Mouse (Mus musculus): ENCODE data around the gene Gtsf1l. TPM values are rescaled to one million over a fixed set of nuclear protein-coding genes. Genes with fewer than 3 reads are reported as not detected.

The Gtsf1l gene
- polyA plus RNA-seq, 1 experiment from 2014 or later: not detected

GRCm38 (mm10) chr2:163111413-163112201, 24.0 kb upstream of the Gtsf1l start:
- Histone ChIP-seq H3K9me3 (ENCODE audit: control insufficient read depth, low read length) (no peaks in the 10 kb centered on the region), H3K9ac (replicated peaks; ENCODE audit: low read depth, low read length) (no peak overlapping the region), H3K36me3 (ENCODE audit: control insufficient read depth, insufficient read depth, low read length) (no peaks in the 10 kb centered on the region), H3K27ac (ENCODE audit: low read depth, low read length) (no peak overlapping the region), H3K4me1 (ENCODE audit: control insufficient read depth, insufficient read depth, low read length) (0 out of 2 replicates have a peak, but pooled peaks cover 2% of the 10 kb centered on the region), H3K4me2 (ENCODE audit: low read depth, low read length) (no peak overlapping the region), H3K27me3 (ENCODE audit: control insufficient read depth, insufficient read depth, low read length) (no peaks in the 10 kb centered on the region), H3K4me3 (ENCODE audit: low read depth, low read length) (no peak overlapping the region)
- WGBS: 35% methylated on average over 16 of the region's 16 CpGs
- ATAC-seq (ENCODE audit: low read depth): no peak

DNA sequence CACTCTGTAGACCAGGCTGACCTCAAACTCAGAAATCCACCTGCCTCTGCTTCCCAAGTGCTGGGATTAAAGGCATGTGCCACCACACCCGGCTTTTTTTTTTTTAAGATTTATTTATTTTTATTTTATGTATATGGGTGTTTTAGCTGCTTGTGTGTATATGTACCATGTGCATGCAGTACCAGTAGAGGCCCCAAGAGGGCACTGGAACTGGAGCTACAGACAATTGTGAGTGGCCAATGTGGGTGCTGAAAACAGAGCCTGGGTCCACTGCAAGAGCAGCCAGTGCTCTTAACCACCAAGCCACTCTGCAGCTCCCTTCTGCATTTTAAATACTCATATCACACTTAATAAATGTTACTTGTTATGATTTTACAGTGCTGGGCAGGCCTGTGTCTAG, 23.1 kb upstream of the Gtsf1l start:
- no peaks in the 10 kb centered on the region for H3K9me3 ChIP-seq (ENCODE audit: control insufficient read depth, low read length)
- H3K4me1 ChIP-seq (ENCODE audit: control insufficient read depth, insufficient read depth, low read length): 0 out of 2 replicates have a peak, but pooled peaks cover 2% of the 10 kb centered on the region
- H3K27me3 ChIP-seq (ENCODE audit: control insufficient read depth, insufficient read depth, low read length): no peaks in the 10 kb centered on the region
- H3K4me2 ChIP-seq (ENCODE audit: low read depth, low read length): no peak overlapping the region
- no peak overlapping the region for H3K9ac ChIP-seq (replicated peaks; ENCODE audit: low read depth, low read length)
- no peak overlapping the region for H3K4me3 ChIP-seq (ENCODE audit: low read depth, low read length)
- no peak for ATAC-seq (ENCODE audit: low read depth)
- WGBS: 95% methylated on average over 1 of the region's 1 CpGs
- no peaks in the 10 kb centered on the region for H3K36me3 ChIP-seq (ENCODE audit: control insufficient read depth, insufficient read depth, low read length)
- H3K27ac ChIP-seq (ENCODE audit: low read depth, low read length): no peak overlapping the region

DNA sequence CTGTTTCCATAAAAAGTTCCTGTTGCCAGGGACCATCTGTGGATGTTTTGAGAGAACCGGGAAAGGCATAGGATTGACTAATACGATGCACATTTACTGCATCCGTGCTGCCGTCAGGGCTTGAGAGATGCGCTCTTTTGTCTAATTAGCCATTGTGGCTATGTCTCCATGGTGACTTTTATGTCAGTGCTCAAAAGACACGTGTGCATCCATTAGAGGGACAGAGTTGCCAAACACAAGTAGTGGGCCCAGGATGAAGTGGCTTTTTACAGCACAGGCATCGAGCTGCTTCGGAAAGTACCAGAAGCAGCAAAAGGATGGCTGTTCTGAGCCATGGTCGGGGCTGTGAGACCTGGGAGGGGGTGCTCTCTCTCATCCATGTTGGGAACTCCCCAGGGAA, 20.7 kb upstream of the Gtsf1l start:
- H3K4me3 ChIP-seq (ENCODE audit: low read depth, low read length): no peak overlapping the region
- H3K9me3 ChIP-seq (ENCODE audit: control insufficient read depth, low read length): no peaks in the 10 kb centered on the region
- H3K4me1 ChIP-seq (ENCODE audit: control insufficient read depth, insufficient read depth, low read length): 0 out of 2 replicates have a peak, but pooled peaks cover 2% of the 10 kb centered on the region
- H3K36me3 ChIP-seq (ENCODE audit: control insufficient read depth, insufficient read depth, low read length): no peaks in the 10 kb centered on the region
- no peaks in the 10 kb centered on the region; the same call in 1 of the 2 replicates for H3K27me3 ChIP-seq (ENCODE audit: control insufficient read depth, insufficient read depth, low read length)
- peak; percentile 75; the same call in 1 of the 2 replicates for ATAC-seq (ENCODE audit: low read depth)
- H3K4me2 ChIP-seq (ENCODE audit: low read depth, low read length): no peak overlapping the region
- H3K27ac ChIP-seq (ENCODE audit: low read depth, low read length): no peak overlapping the region
- WGBS: 14% methylated on average over 9 of the region's 9 CpGs
- H3K9ac ChIP-seq (replicated peaks; ENCODE audit: low read depth, low read length): no peak overlapping the region

DNA sequence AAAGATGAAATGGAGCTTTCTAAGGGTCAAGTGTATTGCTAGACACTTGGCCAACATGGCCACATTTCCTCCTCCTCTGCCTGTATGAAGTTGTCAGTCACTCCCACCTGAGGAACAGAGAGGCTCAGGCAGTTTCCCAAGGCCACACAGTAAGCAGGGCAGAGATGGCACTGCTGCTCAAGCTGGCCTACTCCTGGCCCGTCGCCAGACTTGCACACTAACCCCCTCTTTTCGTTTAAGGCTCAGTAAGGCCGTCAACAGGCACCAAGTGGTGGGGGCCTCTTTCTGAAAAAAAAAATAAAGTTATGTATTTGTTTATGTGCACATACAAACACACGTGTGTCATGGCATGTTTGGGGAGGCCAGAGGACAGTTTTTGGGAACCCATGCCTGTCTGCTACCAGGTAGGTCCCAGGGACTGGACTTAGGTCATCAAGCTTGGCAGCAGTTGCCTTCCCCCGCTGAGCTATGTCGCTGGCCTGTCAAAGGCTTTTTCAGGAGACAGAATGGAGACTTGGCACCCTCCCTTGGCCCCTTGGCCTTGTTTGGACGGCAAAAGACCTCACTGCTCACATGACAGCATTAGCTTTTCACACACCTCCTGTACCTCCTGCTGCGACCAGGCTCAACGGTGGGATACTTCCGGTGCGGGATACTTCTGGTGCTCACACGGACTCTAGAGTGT, 16.6 kb upstream of the Gtsf1l start:
- 78% methylated on average over 13 of the region's 13 CpGs for WGBS
- Histone ChIP-seq H3K27ac (ENCODE audit: low read depth, low read length) (no peak overlapping the region), H3K9ac (replicated peaks; ENCODE audit: low read depth, low read length) (no peak overlapping the region), H3K4me1 (ENCODE audit: control insufficient read depth, insufficient read depth, low read length) (no peaks in the 10 kb centered on the region), H3K4me2 (ENCODE audit: low read depth, low read length) (no peak overlapping the region), H3K9me3 (ENCODE audit: control insufficient read depth, low read length) (no peaks in the 10 kb centered on the region), H3K4me3 (ENCODE audit: low read depth, low read length) (no peak overlapping the region), H3K36me3 (ENCODE audit: control insufficient read depth, insufficient read depth, low read length) (no peaks in the 10 kb centered on the region), H3K27me3 (ENCODE audit: control insufficient read depth, insufficient read depth, low read length) (peaks cover 3% of the 10 kb centered on the region; the same call in 1 of the 2 replicates)
- no peak for ATAC-seq (ENCODE audit: low read depth)

DNA sequence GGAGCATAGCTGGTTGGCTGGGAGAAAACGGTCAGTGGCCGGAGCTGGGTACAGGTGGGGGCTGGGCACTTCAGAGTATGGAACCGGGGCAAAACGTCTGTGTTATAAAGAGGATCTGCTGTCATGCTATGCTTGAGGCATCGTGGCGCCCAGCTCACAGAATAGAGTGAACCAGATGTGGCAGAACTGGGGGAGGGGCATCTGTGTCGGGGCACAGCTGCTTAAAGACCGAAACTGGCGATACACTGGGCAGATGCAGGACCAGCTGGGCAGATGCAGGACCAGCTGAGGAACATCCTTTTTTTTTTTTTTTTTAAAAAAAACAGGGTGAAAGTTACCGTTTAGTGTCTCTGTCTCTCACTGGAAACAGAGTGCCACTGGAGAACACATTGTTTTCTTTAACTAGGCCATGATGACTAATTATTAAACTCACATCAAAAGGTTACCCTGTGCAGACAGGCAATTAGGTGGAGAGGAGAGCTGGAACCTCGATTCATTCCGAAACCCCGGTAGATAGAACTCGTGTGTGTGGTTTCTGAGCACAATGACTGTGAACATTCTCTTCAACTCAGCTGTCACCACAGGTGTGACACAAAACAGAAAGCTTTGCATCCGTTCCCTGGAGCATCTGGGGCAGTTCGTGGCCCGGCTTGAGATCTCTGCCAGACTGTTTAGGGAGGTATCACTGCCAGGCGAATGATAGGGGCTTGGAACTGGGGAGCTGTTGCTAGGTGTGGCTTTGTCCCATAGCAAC, 15.4 kb upstream of the Gtsf1l start:
- H3K4me3 ChIP-seq (ENCODE audit: low read depth, low read length): no peak overlapping the region
- no peak overlapping the region for H3K9ac ChIP-seq (replicated peaks; ENCODE audit: low read depth, low read length)
- H3K27me3 ChIP-seq (ENCODE audit: control insufficient read depth, insufficient read depth, low read length): peaks cover 3% of the 10 kb centered on the region; the same call in 1 of the 2 replicates
- no peak overlapping the region for H3K4me2 ChIP-seq (ENCODE audit: low read depth, low read length)
- WGBS: 61% methylated on average over 18 of the region's 18 CpGs
- no peak for ATAC-seq (ENCODE audit: low read depth)
- no peaks in the 10 kb centered on the region for H3K36me3 ChIP-seq (ENCODE audit: control insufficient read depth, insufficient read depth, low read length)
- no peak overlapping the region for H3K27ac ChIP-seq (ENCODE audit: low read depth, low read length)
- H3K9me3 ChIP-seq (ENCODE audit: control insufficient read depth, low read length): no peaks in the 10 kb centered on the region
- no peaks in the 10 kb centered on the region for H3K4me1 ChIP-seq (ENCODE audit: control insufficient read depth, insufficient read depth, low read length)

- no peak overlapping the region for H3K27ac ChIP-seq (ENCODE audit: low read depth, low read length)
- H3K4me1 ChIP-seq (ENCODE audit: control insufficient read depth, insufficient read depth, low read length): no peaks in the 10 kb centered on the region
- WGBS: 60% methylated on average over 7 of the region's 7 CpGs
- H3K9me3 ChIP-seq (ENCODE audit: control insufficient read depth, low read length): no peaks in the 10 kb centered on the region
- no peaks in the 10 kb centered on the region for H3K36me3 ChIP-seq (ENCODE audit: control insufficient read depth, insufficient read depth, low read length)
- no peak overlapping the region for H3K4me2 ChIP-seq (ENCODE audit: low read depth, low read length)
- ATAC-seq (ENCODE audit: low read depth): no peak
- H3K4me3 ChIP-seq (ENCODE audit: low read depth, low read length): no peak overlapping the region
- peaks cover 3% of the 10 kb centered on the region; the same call in 1 of the 2 replicates for H3K27me3 ChIP-seq (ENCODE audit: control insufficient read depth, insufficient read depth, low read length)
- H3K9ac ChIP-seq (replicated peaks; ENCODE audit: low read depth, low read length): no peak overlapping the region
Observed at GRCm38 (mm10) chr2:163102216-163102615, 14.6 kb upstream of the Gtsf1l start.

DNA sequence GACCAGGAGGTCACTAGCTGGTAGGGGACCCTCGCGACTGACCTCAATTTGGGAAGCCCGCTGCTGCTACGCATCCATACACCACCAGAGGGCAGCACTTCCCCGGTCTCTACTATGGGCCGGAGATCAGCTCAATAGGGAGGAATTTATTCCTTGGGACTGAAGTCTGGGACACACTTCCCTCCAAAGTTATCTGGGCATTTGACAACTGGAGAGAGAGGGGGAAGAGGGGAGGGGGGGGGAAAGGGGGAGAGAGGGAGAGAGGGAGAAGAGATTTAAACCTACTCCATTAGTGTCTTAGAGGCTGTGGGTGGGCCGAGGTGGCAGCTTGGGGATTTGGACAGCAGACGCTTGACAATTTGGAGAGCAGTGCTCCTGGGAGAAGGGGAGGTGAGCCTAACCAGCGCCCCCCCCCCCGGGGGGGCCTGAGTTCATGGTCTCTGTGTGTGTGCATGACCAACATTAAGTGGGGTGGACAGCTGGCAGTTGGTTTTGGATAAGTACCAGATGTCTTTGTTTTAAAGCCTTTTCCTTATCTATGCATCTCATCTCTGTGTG, 14.1 kb upstream of the Gtsf1l start:
- no peak for ATAC-seq (ENCODE audit: low read depth)
- Histone ChIP-seq H3K36me3 (ENCODE audit: control insufficient read depth, insufficient read depth, low read length) (no peaks in the 10 kb centered on the region), H3K9me3 (ENCODE audit: control insufficient read depth, low read length) (no peaks in the 10 kb centered on the region), H3K4me3 (ENCODE audit: low read depth, low read length) (no peak overlapping the region), H3K27me3 (ENCODE audit: control insufficient read depth, insufficient read depth, low read length) (peaks cover 3% of the 10 kb centered on the region; the same call in 1 of the 2 replicates), H3K27ac (ENCODE audit: low read depth, low read length) (no peak overlapping the region), H3K9ac (replicated peaks; ENCODE audit: low read depth, low read length) (no peak overlapping the region), H3K4me1 (ENCODE audit: control insufficient read depth, insufficient read depth, low read length) (no peaks in the 10 kb centered on the region), H3K4me2 (ENCODE audit: low read depth, low read length) (no peak overlapping the region)
- WGBS: 8% methylated on average over 10 of the region's 10 CpGs

DNA sequence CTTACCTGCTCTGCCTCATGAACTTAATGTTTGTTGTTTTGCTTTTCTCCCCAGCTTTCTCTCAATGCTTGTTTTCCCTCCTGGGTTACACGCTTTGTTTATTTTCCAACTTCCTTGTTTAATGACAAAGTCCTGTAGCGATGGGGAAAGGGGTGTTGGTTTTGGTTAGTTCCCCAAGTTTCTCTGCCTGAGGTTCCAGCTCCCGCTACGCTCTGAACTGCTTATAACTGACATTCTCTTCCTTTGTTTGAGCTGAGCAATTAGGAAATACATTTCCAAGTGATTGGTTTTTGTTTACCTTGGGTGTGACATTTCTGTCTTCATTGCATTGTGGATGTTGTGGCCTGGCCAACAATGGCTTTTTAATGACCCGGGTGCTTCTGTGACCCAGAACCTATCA, 12.9 kb upstream of the Gtsf1l start:
- Histone ChIP-seq H3K36me3 (ENCODE audit: control insufficient read depth, insufficient read depth, low read length) (no peaks in the 10 kb centered on the region), H3K9ac (replicated peaks; ENCODE audit: low read depth, low read length) (no peak overlapping the region), H3K27ac (ENCODE audit: low read depth, low read length) (no peak overlapping the region), H3K4me1 (ENCODE audit: control insufficient read depth, insufficient read depth, low read length) (no peaks in the 10 kb centered on the region), H3K4me2 (ENCODE audit: low read depth, low read length) (no peak overlapping the region), H3K9me3 (ENCODE audit: control insufficient read depth, low read length) (no peaks in the 10 kb centered on the region), H3K4me3 (ENCODE audit: low read depth, low read length) (no peak overlapping the region), H3K27me3 (ENCODE audit: control insufficient read depth, insufficient read depth, low read length) (peaks cover 3% of the 10 kb centered on the region; the same call in 1 of the 2 replicates)
- ATAC-seq (ENCODE audit: low read depth): no peak
- 72% methylated on average over 5 of the region's 5 CpGs for WGBS
